Mouse (Mus musculus) liver, adult 2 months (tissue): ENCODE results near the gene Btbd2. TPM values are rescaled to one million over a fixed set of nuclear protein-coding genes. Genes with fewer than 3 reads are reported as not detected.

Source experiments
- DNase-seq: peaks from one replicate; pipeline ENCODE4 v3.0.0-alpha.2; 2011; ENCODE audit warnings: low read depth, low spot score; ENCODE audit errors: extremely low read depth
- H3K27ac ChIP-seq: fragments of 200-500 bp; replicated peaks from 2 replicates; pipeline ENCODE4 v1.5.1; 2012; ENCODE audit warnings: low read depth, mild to moderate bottlenecking, control low read depth, inconsistent platforms, low read length; ENCODE audit not compliant: insufficient read depth
- H3K27me3 ChIP-seq: fragments of 200-500 bp; 2 replicates; pipeline ENCODE4 v1.6.1; 2012; ENCODE audit warnings: mild to moderate bottlenecking, moderate library complexity, low read length, inconsistent platforms; ENCODE audit not compliant: control insufficient read depth, insufficient read depth
- H3K36me3 ChIP-seq: fragments of 200-500 bp; 2 replicates; pipeline ENCODE4 v1.6.1; 2012; ENCODE audit warnings: low read length, inconsistent platforms; ENCODE audit not compliant: control insufficient read depth, insufficient read depth
- H3K4me1 ChIP-seq: fragments of 200-500 bp; 2 replicates; pipeline ENCODE4 v1.6.1; 2011; ENCODE audit warnings: low read length; ENCODE audit not compliant: control insufficient read depth, insufficient read depth
- H3K4me3 ChIP-seq: fragments of 200-500 bp; 2 replicates; pipeline ENCODE4 v1.5.1; 2011; ENCODE audit warnings: low read depth, mild to moderate bottlenecking, control low read depth, low read length, moderate library complexity; ENCODE audit not compliant: insufficient read depth
- H3K79me2 ChIP-seq: fragments of 200-500 bp; 2 replicates; pipeline ENCODE4 v1.6.1; 2012; ENCODE audit warnings: inconsistent platforms, mild to moderate bottlenecking, low read length, moderate library complexity; ENCODE audit not compliant: control insufficient read depth, insufficient read depth
- H3K9ac ChIP-seq: fragments of 200-500 bp; 2 replicates; pipeline ENCODE4 v1.6.1; 2012; ENCODE audit warnings: low read depth, mild to moderate bottlenecking, control low read depth, inconsistent platforms, low read length
- CTCF ChIP-seq: fragments of 200-500 bp; IDR thresholded peaks from 2 replicates; pipeline ENCODE4 v1.5.1; 2011; ENCODE audit warnings: low read depth, low read length, control low read depth
- POLR2A ChIP-seq: fragments of 200-500 bp; IDR thresholded peaks from 2 replicates; pipeline ENCODE4 v1.6.1; 2011; ENCODE audit warnings: low read length, control low read depth; ENCODE audit not compliant: insufficient read depth; ENCODE audit errors: extremely low read depth
- WGBS: fragments of 180-500 bp; shearing (Covaris S2); methylation state at CpG from one replicate; pipeline ENCODE4 v1.1.7; 2018; 5-methylcytosine and 5-hydroxymethylcytosine counted together
- polyA plus RNA-seq: library from polyadenylated mRNA; depleted of rRNA; stranded (reverse); fragments of >200 nt; gene quantifications from 2 replicates; pipeline ENCODE4 v1.2.3, GENCODE M21; 2012
- total RNA-seq: library from RNA; depleted of rRNA; stranded (reverse); fragments of >200 nt; gene quantifications from 2 replicates; pipeline ENCODE4 v1.2.3, GENCODE M21; 2014

Btbd2 gene
- total and polyA plus RNA-seq, 2 experiments: 16.2 to 36.1 TPM

DNA sequence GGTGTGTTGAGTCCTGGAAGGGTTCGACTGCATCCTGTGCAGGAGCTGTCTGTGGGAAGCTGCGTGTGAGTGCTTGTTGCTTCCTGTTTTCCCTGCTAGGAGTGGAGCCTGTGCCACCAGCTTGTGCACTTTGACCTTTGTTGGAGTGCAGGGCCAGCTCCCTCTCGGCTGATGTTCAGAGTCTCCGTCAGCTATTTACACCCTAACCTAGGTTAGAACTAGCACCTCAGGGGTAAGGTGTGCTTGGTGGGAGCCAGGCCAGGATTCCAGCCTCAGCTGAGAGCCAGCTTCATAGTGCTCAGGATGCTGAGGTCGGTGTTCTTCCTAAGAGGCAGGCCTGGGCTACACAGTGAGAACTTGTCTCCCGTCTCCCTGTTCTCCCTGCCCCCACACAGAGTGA lies 21.5 kb downstream of the Btbd2 start:
- TF ChIP-seq POLR2A (no peak), CTCF (no peak)
- WGBS: 9% methylated on average over 6 of the region's 6 CpGs
- Histone ChIP-seq H3K27me3 (no peaks in the 10 kb centered on the region), H3K79me2 (peaks cover 24% of the 10 kb centered on the region), H3K36me3 (peaks cover 6% of the 10 kb centered on the region; the same call in 1 of the 2 replicates), H3K9ac (no peak overlapping the region), H3K27ac (no peak overlapping the region; the same call in 1 of the 2 replicates), H3K4me3 (no peak overlapping the region), H3K4me1 (peaks cover 17% of the 10 kb centered on the region)
- peak; percentile 84 for DNase-seq

GRCm38 (mm10) chr10:80628925-80629324 lies 27.9 kb downstream of the Btbd2 start:
- TF ChIP-seq CTCF: no peak
- no peak for TF ChIP-seq POLR2A
- H3K79me2 ChIP-seq: peaks cover 79% of the 10 kb centered on the region
- no peak overlapping the region for H3K4me3 ChIP-seq
- 86% methylated on average over 9 of the region's 9 CpGs for WGBS
- DNase-seq: no peak
- H3K27ac ChIP-seq: no peak overlapping the region
- H3K9ac ChIP-seq: no peak overlapping the region
- H3K4me1 ChIP-seq: peaks cover 37% of the 10 kb centered on the region
- no peaks in the 10 kb centered on the region for H3K27me3 ChIP-seq
- H3K36me3 ChIP-seq: no peaks in the 10 kb centered on the region

GRCm38 (mm10) chr10:80627685-80628084 lies 29.2 kb downstream of the Btbd2 start:
- no peak overlapping the region for H3K9ac ChIP-seq
- TF ChIP-seq CTCF: no peak
- no peak for TF ChIP-seq POLR2A
- peaks cover 34% of the 10 kb centered on the region for H3K4me1 ChIP-seq
- no peaks in the 10 kb centered on the region for H3K36me3 ChIP-seq
- no peak overlapping the region for H3K27ac ChIP-seq
- no peak overlapping the region for H3K4me3 ChIP-seq
- peaks cover 87% of the 10 kb centered on the region for H3K79me2 ChIP-seq
- DNase-seq: no peak
- whole genome bisulfite sequencing: 68% methylated on average over 2 of the region's 2 CpGs
- no peaks in the 10 kb centered on the region for H3K27me3 ChIP-seq

GRCm38 (mm10) chr10:80625764-80626163 lies 31.1 kb downstream of the Btbd2 start:
- Histone ChIP-seq H3K36me3 (no peaks in the 10 kb centered on the region), H3K79me2 (peaks cover 72% of the 10 kb centered on the region), H3K27me3 (no peaks in the 10 kb centered on the region), H3K27ac (peak overlapping the region; percentile 25; the same call in 1 of the 2 replicates), H3K4me1 (peaks cover 35% of the 10 kb centered on the region), H3K4me3 (no peak overlapping the region), H3K9ac (no peak overlapping the region)
- WGBS: 74% methylated on average over 4 of the region's 4 CpGs
- no peak for DNase-seq
- TF ChIP-seq POLR2A: no peak
- TF ChIP-seq CTCF: no peak

GRCm38 (mm10) chr10:80623457-80624191 lies 33.2 kb downstream of the Btbd2 start:
- peak overlapping the region; percentile 88 for H3K9ac ChIP-seq
- H3K27me3 ChIP-seq: no peaks in the 10 kb centered on the region
- WGBS: 14% methylated on average over 15 of the region's 15 CpGs
- TF ChIP-seq POLR2A (0 out of 2 replicates have a peak, but pooled peaks have one; percentile 30), CTCF (no peak)
- no peaks in the 10 kb centered on the region for H3K36me3 ChIP-seq
- DNase-seq: peak; percentile 47
- H3K79me2 ChIP-seq: peaks cover 51% of the 10 kb centered on the region
- peak overlapping the region; percentile 78 for H3K4me3 ChIP-seq
- H3K4me1 ChIP-seq: peaks cover 35% of the 10 kb centered on the region
- peak overlapping the region; percentile 70 for H3K27ac ChIP-seq
